Mouse (Mus musculus): Measurements from ENCODE around the gene Ttc30a2. TPM values are rescaled to one million over a fixed set of nuclear protein-coding genes. Genes with fewer than 3 reads are reported as not detected.
"Not testable (repeated sequence)": the region's sequence is repeated elsewhere in the genome, so short reads cannot be mapped to it uniquely, and the experiment has no call there.

Gene Ttc30a2
- total RNA-seq, 2 experiments from 2014 or later = 0.27 TPM; not detected in 1

GRCm38 (mm10) chr2:75981440-75982081 lies 3.6 kb upstream of the Ttc30a2 start, which contains the start of gene Ttc30a1:
Gene Ttc30a1, minus strand, starts transcription at chr2:75981967.
- DNase-seq (ENCODE audit: extremely low spot score in 1 of 2, low spot score in 1 of 2) = peak; percentile 48 to 58

GRCm38 (mm10) chr2:75980933-75981439 lies 3.0 kb upstream of the Ttc30a2 start:
- DNase-seq (ENCODE audit: extremely low spot score in 1 of 2, low spot score in 1 of 2) = not testable (repeated sequence)

- not testable (repeated sequence) for DNase-seq (ENCODE audit: extremely low spot score in 1 of 2, low spot score in 1 of 2)
Observed at GRCm38 (mm10) chr2:75976070-75976469, 1.9 kb downstream of the Ttc30a2 start.

GRCm38 (mm10) chr2:75974131-75974530 lies 3.8 kb downstream of the Ttc30a2 start:
- DNase-seq (ENCODE audit: extremely low spot score in 1 of 2, low spot score in 1 of 2) = no peak

- DNase-seq (ENCODE audit: extremely low spot score in 1 of 2, low spot score in 1 of 2) = peak; percentile 31 to 62
Observed at GRCm38 (mm10) chr2:75964972-75965371, 13.0 kb downstream of the Ttc30a2 start.

- peak in 1 of 2 experiments; percentile 48 for DNase-seq (ENCODE audit: extremely low spot score in 1 of 2, low spot score in 1 of 2)
Observed at GRCm38 (mm10) chr2:75964512-75964911, 13.5 kb downstream of the Ttc30a2 start.

- DNase-seq (ENCODE audit: extremely low spot score in 1 of 2, low spot score in 1 of 2) = no peak
Observed at GRCm38 (mm10) chr2:75964051-75964450, 13.9 kb downstream of the Ttc30a2 start.

- DNase-seq (ENCODE audit: extremely low spot score in 1 of 2, low spot score in 1 of 2) = no peak
Observed at GRCm38 (mm10) chr2:75963211-75963840, 14.6 kb downstream of the Ttc30a2 start.

- no peak for DNase-seq (ENCODE audit: extremely low spot score in 1 of 2, low spot score in 1 of 2)
Observed at GRCm38 (mm10) chr2:75960366-75961330, 17.3 kb downstream of the Ttc30a2 start.

- DNase-seq (ENCODE audit: extremely low spot score in 1 of 2, low spot score in 1 of 2) = no peak
Observed at GRCm38 (mm10) chr2:75959850-75960365, 18.1 kb downstream of the Ttc30a2 start.

- DNase-seq (ENCODE audit: extremely low spot score in 1 of 2, low spot score in 1 of 2) = no peak
Observed at GRCm38 (mm10) chr2:75959183-75959849, 18.7 kb downstream of the Ttc30a2 start.

GRCm38 (mm10) chr2:75955709-75956108 lies 22.3 kb downstream of the Ttc30a2 start:
- no peak for DNase-seq (ENCODE audit: extremely low spot score in 1 of 2, low spot score in 1 of 2)

GRCm38 (mm10) chr2:75953320-75953719 lies 24.6 kb downstream of the Ttc30a2 start:
- DNase-seq (ENCODE audit: extremely low spot score in 1 of 2, low spot score in 1 of 2) = no peak

GRCm38 (mm10) chr2:75950685-75951084 lies 27.3 kb downstream of the Ttc30a2 start:
- no peak for DNase-seq (ENCODE audit: extremely low spot score in 1 of 2, low spot score in 1 of 2)

- DNase-seq (ENCODE audit: extremely low spot score in 1 of 2, low spot score in 1 of 2) = peak; percentile 60 to 63
Observed at GRCm38 (mm10) chr2:75938117-75939063, 39.6 kb downstream of the Ttc30a2 start, which contains the start of gene Ttc30b. Gene Ttc30b, minus strand, starts transcription at chr2:75938585.

- not testable (repeated sequence) for DNase-seq (ENCODE audit: extremely low spot score in 1 of 2, low spot score in 1 of 2)
Observed at GRCm38 (mm10) chr2:75937520-75938116, 40.4 kb downstream of the Ttc30a2 start.

GRCm38 (mm10) chr2:75936685-75937084 lies 41.3 kb downstream of the Ttc30a2 start:
- DNase-seq (ENCODE audit: extremely low spot score in 1 of 2, low spot score in 1 of 2) = not testable (repeated sequence)

- no peak for DNase-seq (ENCODE audit: extremely low spot score in 1 of 2, low spot score in 1 of 2)
Observed at GRCm38 (mm10) chr2:75933541-75933940, 44.4 kb downstream of the Ttc30a2 start.

All from layer of hippocampus, postnatal 25 days (tissue).